In the genomic region with DNA sequence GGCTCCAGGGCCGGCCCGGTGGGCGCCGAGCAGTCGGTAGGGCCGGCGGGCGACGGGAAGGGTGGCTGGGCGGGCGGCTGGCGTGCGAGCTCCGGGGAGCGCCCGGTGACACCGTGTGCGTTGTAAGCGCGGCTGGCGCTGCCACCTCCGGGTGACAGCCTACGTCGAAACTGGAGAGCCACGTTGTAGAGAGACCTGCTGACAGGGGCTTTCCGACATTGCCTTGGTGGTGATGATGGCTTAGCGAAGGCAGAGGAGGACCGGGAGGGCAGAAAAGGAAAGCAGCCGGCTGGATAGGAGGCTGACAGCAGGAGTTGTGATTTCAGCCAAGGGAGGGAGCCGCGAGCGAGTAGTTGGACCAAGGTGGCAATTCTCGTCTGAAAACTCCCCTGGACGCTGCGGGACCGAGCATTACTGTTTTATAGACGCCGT, we compare ENCODE assay signal across 8 mouse cellular contexts. TPM values are rescaled to one million over a fixed set of nuclear protein-coding genes. Genes with fewer than 3 reads are reported as not detected.
DNase-seq lines count a peak whose midpoint lies in the region; ATAC-seq and TF ChIP-seq lines count a peak whose summit lies in the region.

No protein-coding gene starts in this region.

- peak; percentile 54; the same call in 1 of the 2 replicates for ATAC-seq in heart, embryonic 13.5 days (ENCODE audit: extremely low read depth, insufficient number of reproducible peaks, low FRiP score, low TSS enrichment)
- ATAC-seq in forebrain, embryonic 12.5 days (ENCODE audit: low FRiP score), result no peak
- peak; percentile 81 for ATAC-seq in intestine, postnatal 0 days

- peak overlapping the region; percentile 95 for H3K4me2 ChIP-seq in heart, embryonic 13.5 days
- peak overlapping the region; percentile 86 for H3K4me2 ChIP-seq in forebrain, embryonic 12.5 days
- H3K4me2 ChIP-seq in intestine, postnatal 0 days (replicated peaks; ENCODE audit: low read depth), result peak overlapping the region; percentile 81

- H3K36me3 ChIP-seq in heart, embryonic 13.5 days, result peaks cover 19% of the 10 kb centered on the region
- H3K36me3 ChIP-seq in forebrain, embryonic 12.5 days (replicated peaks), result peaks cover 12% of the 10 kb centered on the region
- H3K36me3 ChIP-seq in intestine, postnatal 0 days (ENCODE audit: control insufficient read depth, insufficient read depth), result peaks cover 4% of the 10 kb centered on the region; the same call in 1 of the 2 replicates
- peaks cover 21% of the 10 kb centered on the region for H3K36me3 ChIP-seq in midbrain, embryonic 10.5 days

- TF ChIP-seq CTCF in intestine, postnatal 0 days (IDR thresholded peaks at IDR 0.05; ENCODE audit: low read depth), result no peak

- H3K27ac ChIP-seq in heart, embryonic 13.5 days (replicated peaks), result peak overlapping the region; percentile 85
- peak overlapping the region; percentile 65 for H3K27ac ChIP-seq in forebrain, embryonic 12.5 days
- peak overlapping the region; percentile 94 for H3K27ac ChIP-seq in intestine, postnatal 0 days (ENCODE audit: low read depth, low read length)
- peak overlapping the region; percentile 90 for H3K27ac ChIP-seq in midbrain, embryonic 10.5 days (replicated peaks)

- H3K27me3 ChIP-seq in heart, embryonic 13.5 days (replicated peaks), result no peaks in the 10 kb centered on the region
- H3K27me3 ChIP-seq in forebrain, embryonic 12.5 days, result 0 out of 2 replicates have a peak, but pooled peaks cover 3% of the 10 kb centered on the region
- no peaks in the 10 kb centered on the region for H3K27me3 ChIP-seq in intestine, postnatal 0 days (replicated peaks; ENCODE audit: control insufficient read depth, insufficient read depth, low read length)
- no peaks in the 10 kb centered on the region for H3K27me3 ChIP-seq in midbrain, embryonic 10.5 days (ENCODE audit: low read depth, poor library complexity, severe bottlenecking)

- peak overlapping the region; percentile 89 for H3K4me3 ChIP-seq in heart, embryonic 13.5 days
- peak overlapping the region; percentile 78 for H3K4me3 ChIP-seq in forebrain, embryonic 12.5 days (replicated peaks)
- H3K4me3 ChIP-seq in intestine, postnatal 0 days (ENCODE audit: low read depth, low read length), result peak overlapping the region; percentile 88
- peak overlapping the region; percentile 93 for H3K4me3 ChIP-seq in midbrain, embryonic 10.5 days

- H3K9me3 ChIP-seq in heart, embryonic 13.5 days, result no peaks in the 10 kb centered on the region
- H3K9me3 ChIP-seq in forebrain, embryonic 12.5 days, result no peaks in the 10 kb centered on the region
- no peaks in the 10 kb centered on the region for H3K9me3 ChIP-seq in intestine, postnatal 0 days (ENCODE audit: control insufficient read depth)
- H3K9me3 ChIP-seq in midbrain, embryonic 10.5 days (replicated peaks), result no peaks in the 10 kb centered on the region

- DNase-seq in heart, postnatal 14 days, result no peak
- DNase-seq in MN1 (ENCODE audit: low spot score), result peak; percentile 45
- no peak for DNase-seq in midbrain, embryonic 10.5 days (ENCODE audit: low spot score)
- DNase-seq in spleen, adult 12 weeks (ENCODE audit: low spot score), result no peak
- no peak for DNase-seq in right cerebral cortex, postnatal 25 days

- peak overlapping the region; percentile 95 for H3K9ac ChIP-seq in heart, embryonic 13.5 days
- peak overlapping the region; percentile 88 for H3K9ac ChIP-seq in forebrain, embryonic 12.5 days
- peak overlapping the region; percentile 91 for H3K9ac ChIP-seq in intestine, postnatal 0 days (ENCODE audit: low read depth, low read length)

- intact Hi-C loops in heart, postnatal 14 days (cut with DNase I), result loop anchor here (5.0 kb wide), 1 partner anchor 37 kb away; no protein-coding TSS in a partner anchor

- WGBS in heart, embryonic 13.5 days, result under 1% methylated on average over 38 of the region's 38 CpGs
- 0% methylated on average over 34 of the region's 38 CpGs for WGBS in forebrain, embryonic 12.5 days
- WGBS in intestine, postnatal 0 days, result 0% methylated on average over 38 of the region's 38 CpGs
- 1% methylated on average over 38 of the region's 38 CpGs for WGBS in midbrain, embryonic 10.5 days

- H3K4me1 ChIP-seq in heart, embryonic 13.5 days, result peaks cover 20% of the 10 kb centered on the region
- peaks cover 17% of the 10 kb centered on the region for H3K4me1 ChIP-seq in forebrain, embryonic 12.5 days
- peaks cover 3% of the 10 kb centered on the region; the same call in 1 of the 2 replicates for H3K4me1 ChIP-seq in intestine, postnatal 0 days (replicated peaks; ENCODE audit: control insufficient read depth, insufficient read depth, low read length)
- peaks cover 25% of the 10 kb centered on the region for H3K4me1 ChIP-seq in midbrain, embryonic 10.5 days

RNA-seq across cellular contexts. Expression of a gene that starts 0.7 kb away (rescaled TPM):
- polyA plus RNA-seq in heart, embryonic 13.5 days (2015; fragmentation: Nextera tagmentation; extraction: Ambion mirVana), result 30.2 and 37.1 TPM in 2 replicates
- total RNA-seq in heart, postnatal 14 days (2021), result 10 to 100 TPM; 34.6 to 46.0 TPM
- 43.8 and 50.4 TPM in 2 replicates for polyA plus RNA-seq in forebrain, embryonic 12.5 days (2016; fragmentation: Nextera tagmentation; extraction: Ambion mirVana)
- polyA plus RNA-seq in intestine, postnatal 0 days (2015; fragmentation: Nextera tagmentation; extraction: Ambion mirVana), result 38.1 and 39.5 TPM in 2 replicates
- 36.5 and 42.7 TPM in 2 replicates for polyA plus RNA-seq in midbrain, embryonic 10.5 days (2016; fragmentation: Nextera tagmentation; extraction: Ambion mirVana)

RNA-seq across cellular contexts. Expression of a gene that starts 14.8 kb away (rescaled TPM):
- 11.0 and 12.2 TPM in 2 replicates for polyA plus RNA-seq in heart, embryonic 13.5 days (2015; fragmentation: Nextera tagmentation; extraction: Ambion mirVana)
- 1 to 10 TPM; 5.8 TPM for total RNA-seq in heart, postnatal 14 days (2021)
- 10.0 and 10.8 TPM in 2 replicates for polyA plus RNA-seq in forebrain, embryonic 12.5 days (2016; fragmentation: Nextera tagmentation; extraction: Ambion mirVana)
- polyA plus RNA-seq in intestine, postnatal 0 days (2015; fragmentation: Nextera tagmentation; extraction: Ambion mirVana), result 20.6 and 21.1 TPM in 2 replicates
- 11.6 and 13.6 TPM in 2 replicates for polyA plus RNA-seq in midbrain, embryonic 10.5 days (2016; fragmentation: Nextera tagmentation; extraction: Ambion mirVana)

RNA-seq across cellular contexts. Expression of a gene that starts 22.8 kb away (rescaled TPM):
- 16.4 and 17.5 TPM in 2 replicates for polyA plus RNA-seq in heart, embryonic 13.5 days (2015; fragmentation: Nextera tagmentation; extraction: Ambion mirVana)
- total RNA-seq in heart, postnatal 14 days (2021), result 10 to 100 TPM; 22.7 to 23.4 TPM
- polyA plus RNA-seq in forebrain, embryonic 12.5 days (2016; fragmentation: Nextera tagmentation; extraction: Ambion mirVana), result 35.8 and 38.5 TPM in 2 replicates
- 7.9 and 8.3 TPM in 2 replicates for polyA plus RNA-seq in intestine, postnatal 0 days (2015; fragmentation: Nextera tagmentation; extraction: Ambion mirVana)
- 25.4 and 32.5 TPM in 2 replicates for polyA plus RNA-seq in midbrain, embryonic 10.5 days (2016; fragmentation: Nextera tagmentation; extraction: Ambion mirVana)

RNA-seq across cellular contexts. Expression of a gene that starts 40.5 kb away (rescaled TPM):
- polyA plus RNA-seq in heart, embryonic 13.5 days (2015; fragmentation: Nextera tagmentation; extraction: Ambion mirVana), result 290 and 329 TPM in 2 replicates
- total RNA-seq in heart, postnatal 14 days (2021), result 100 to 1,000 TPM; 154 to 165 TPM
- 529 and 541 TPM in 2 replicates for polyA plus RNA-seq in forebrain, embryonic 12.5 days (2016; fragmentation: Nextera tagmentation; extraction: Ambion mirVana)
- 156 and 157 TPM in 2 replicates for polyA plus RNA-seq in intestine, postnatal 0 days (2015; fragmentation: Nextera tagmentation; extraction: Ambion mirVana)
- 621 and 675 TPM in 2 replicates for polyA plus RNA-seq in midbrain, embryonic 10.5 days (2016; fragmentation: Nextera tagmentation; extraction: Ambion mirVana)
